Mouse (Mus musculus): ENCODE data around the gene Aven. TPM values are rescaled to one million over a fixed set of nuclear protein-coding genes. Genes with fewer than 3 reads are reported as not detected.
"Not testable (repeated sequence)": the region's sequence is repeated elsewhere in the genome, so short reads cannot be mapped to it uniquely, and the experiment has no call there.

Gene Aven
- polyA plus RNA-seq (2014; fragmentation: Nextera tagmentation; extraction: Ambion mirVana), result 6.0 and 8.3 TPM in 2 replicates

DNA sequence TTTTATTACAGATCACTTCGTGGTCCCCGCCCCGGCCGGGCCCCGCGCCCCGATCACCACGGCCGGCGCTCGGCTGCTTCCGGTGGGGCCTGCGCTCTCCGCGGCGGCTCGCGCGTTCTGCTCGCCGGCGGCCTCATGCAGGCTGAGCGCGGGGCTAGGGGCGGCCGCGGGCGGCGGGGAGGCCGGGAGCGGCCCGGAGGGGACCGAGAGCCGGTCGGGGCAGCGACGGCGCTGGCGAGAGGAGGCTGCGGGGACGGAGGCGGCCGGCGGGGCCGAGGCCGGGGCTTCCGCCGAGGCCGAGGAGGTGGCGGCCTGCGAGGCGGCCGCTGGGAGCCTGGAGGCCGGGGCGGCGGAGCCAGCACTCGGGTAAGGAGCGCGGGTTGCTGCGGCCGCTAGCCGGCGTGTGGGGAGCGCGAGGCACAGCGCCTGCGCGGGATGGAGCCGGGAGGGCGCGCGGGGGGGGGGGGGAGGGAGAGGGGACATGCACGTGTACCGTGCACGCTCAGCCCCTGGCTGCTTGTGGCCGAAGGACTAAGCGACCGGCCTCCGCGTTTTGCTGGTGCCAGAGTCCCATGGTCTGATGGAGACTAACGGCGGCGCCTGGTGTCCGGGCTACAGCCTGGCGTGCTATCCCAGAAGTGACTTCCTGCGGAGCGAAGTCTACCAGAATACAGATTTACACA is at the start of gene Aven:
Gene Aven (plus strand): TSS at position 109 of the 683 bp plus-strand sequence.
- H3K9ac ChIP-seq (ENCODE audit: low read length), result peak within 1 kb of the TSS; percentile 99
- H3K27ac ChIP-seq (replicated peaks in 1 of 2; ENCODE audit: control insufficient read depth in 1 of 2, insufficient read depth in 1 of 2, low read depth in 2 of 2, low read length in 2 of 2), result peak within 1 kb of the TSS; percentile 91 to 100
- peak within 1 kb of the TSS; percentile 85 for H3K4me2 ChIP-seq (ENCODE audit: low read length)
- WGBS, result under 1% methylated on average over 77 of the region's 87 CpGs
- H3K27me3 ChIP-seq (ENCODE audit: control insufficient read depth, insufficient read depth, low read length), result no peaks in the 10 kb centered on the region
- peak within 1 kb of the TSS; percentile 84 to 87 for H3K4me3 ChIP-seq (ENCODE audit: control insufficient read depth in 1 of 2, insufficient read depth in 1 of 2, low read depth in 1 of 2, low read length in 2 of 2)
- no peaks in the 10 kb centered on the region for H3K36me3 ChIP-seq (ENCODE audit: control insufficient read depth, insufficient read depth, low read length)
- no peaks in the 10 kb centered on the region for H3K9me3 ChIP-seq (ENCODE audit: control insufficient read depth, low read length)
- peaks cover 2 to 7% of the 10 kb centered on the region in 2 experiments; a peak in 1 of 4 replicates for H3K4me1 ChIP-seq (ENCODE audit: control insufficient read depth in 2 of 2, insufficient read depth in 2 of 2, low read length in 2 of 2)
- peak; percentile 94 for ATAC-seq (ENCODE audit: insufficient number of reproducible peaks, insufficient read depth, low FRiP score, low read depth)

DNA sequence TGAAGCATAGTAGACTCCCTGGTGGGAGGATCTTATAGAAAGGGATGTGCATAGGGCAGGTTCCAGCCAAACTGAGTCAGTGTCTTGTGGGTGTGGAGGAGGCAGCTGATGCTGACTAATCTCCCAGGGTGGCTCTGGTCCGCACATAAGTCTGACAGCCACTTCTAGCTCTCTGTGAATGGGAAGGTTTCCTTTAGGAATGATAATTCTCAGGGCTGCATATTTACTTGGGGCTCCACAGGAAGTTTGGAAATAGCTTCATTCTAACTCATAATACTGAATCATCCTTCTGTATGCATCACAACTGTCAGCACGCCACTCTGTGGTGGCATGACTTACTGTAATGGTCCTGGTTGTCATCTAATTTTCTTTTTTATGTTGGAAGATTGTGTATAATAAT is 49.3 kb upstream of the Aven start:
- Histone ChIP-seq H3K9ac (ENCODE audit: low read length) (no peak overlapping the region), H3K36me3 (ENCODE audit: control insufficient read depth, insufficient read depth, low read length) (no peaks in the 10 kb centered on the region), H3K4me2 (ENCODE audit: low read length) (no peak overlapping the region), H3K9me3 (ENCODE audit: control insufficient read depth, low read length) (no peaks in the 10 kb centered on the region), H3K27me3 (ENCODE audit: control insufficient read depth, insufficient read depth, low read length) (no peaks in the 10 kb centered on the region), H3K27ac (replicated peaks in 1 of 2; ENCODE audit: control insufficient read depth in 1 of 2, insufficient read depth in 1 of 2, low read depth in 2 of 2, low read length in 2 of 2) (no peak overlapping the region), H3K4me3 (ENCODE audit: control insufficient read depth in 1 of 2, insufficient read depth in 1 of 2, low read depth in 1 of 2, low read length in 2 of 2) (no peak overlapping the region), H3K4me1 (ENCODE audit: control insufficient read depth in 2 of 2, insufficient read depth in 2 of 2, low read length in 2 of 2) (no peaks in the 10 kb centered on the region)
- ATAC-seq (ENCODE audit: insufficient number of reproducible peaks, insufficient read depth, low FRiP score, low read depth), result no peak
- WGBS, result 58% methylated on average over 2 of the region's 2 CpGs

DNA sequence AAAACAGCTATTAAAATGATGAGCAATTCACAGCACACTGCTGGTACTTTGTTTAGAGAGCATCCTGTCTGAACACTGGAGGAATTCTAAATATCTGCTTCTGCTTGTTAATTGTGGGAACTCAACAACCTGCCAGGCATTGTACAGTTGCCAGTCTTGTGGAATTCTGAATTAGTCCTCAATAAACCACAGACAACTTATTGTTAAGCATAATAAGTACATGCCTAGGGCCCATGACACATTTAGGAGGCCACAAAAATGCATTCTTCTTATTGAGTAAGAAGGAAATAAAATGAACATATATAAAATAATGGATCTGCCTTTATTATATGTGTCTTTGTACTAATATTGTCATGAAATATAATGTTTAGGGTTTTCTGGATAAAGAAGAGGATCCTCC is 47.3 kb upstream of the Aven start:
- Histone ChIP-seq H3K4me3 (ENCODE audit: control insufficient read depth in 1 of 2, insufficient read depth in 1 of 2, low read depth in 1 of 2, low read length in 2 of 2) (no peak overlapping the region), H3K4me1 (ENCODE audit: control insufficient read depth in 2 of 2, insufficient read depth in 2 of 2, low read length in 2 of 2) (no peaks in the 10 kb centered on the region), H3K9ac (ENCODE audit: low read length) (no peak overlapping the region), H3K27me3 (ENCODE audit: control insufficient read depth, insufficient read depth, low read length) (no peaks in the 10 kb centered on the region), H3K36me3 (ENCODE audit: control insufficient read depth, insufficient read depth, low read length) (no peaks in the 10 kb centered on the region), H3K27ac (replicated peaks in 1 of 2; ENCODE audit: control insufficient read depth in 1 of 2, insufficient read depth in 1 of 2, low read depth in 2 of 2, low read length in 2 of 2) (no peak overlapping the region), H3K4me2 (ENCODE audit: low read length) (no peak overlapping the region), H3K9me3 (ENCODE audit: control insufficient read depth, low read length) (no peaks in the 10 kb centered on the region)
- no peak for ATAC-seq (ENCODE audit: insufficient number of reproducible peaks, insufficient read depth, low FRiP score, low read depth)

DNA sequence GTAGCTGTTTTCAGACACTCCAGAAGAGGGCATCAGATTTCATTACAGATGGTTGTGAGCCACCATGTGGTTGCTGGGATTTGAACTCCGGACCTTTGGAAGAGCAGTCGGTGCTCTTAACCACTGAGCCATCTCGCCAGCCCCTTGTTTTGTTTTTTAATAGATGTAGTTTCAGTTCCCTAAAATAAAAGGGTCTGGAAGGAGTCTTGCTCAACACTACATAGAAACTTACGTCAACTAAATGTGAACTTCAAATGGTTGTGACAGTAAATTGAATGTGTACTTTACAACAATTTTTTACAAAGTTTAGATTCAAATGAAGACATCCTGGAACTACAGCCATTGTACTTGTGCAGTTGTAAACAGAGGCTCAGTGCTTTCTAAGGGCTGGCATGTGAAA is 44.7 kb upstream of the Aven start:
- not testable (repeated sequence) for H3K9me3 ChIP-seq (ENCODE audit: control insufficient read depth, low read length); H3K27ac ChIP-seq (replicated peaks in 1 of 2; ENCODE audit: control insufficient read depth in 1 of 2, insufficient read depth in 1 of 2, low read depth in 2 of 2, low read length in 2 of 2); H3K4me1 ChIP-seq (ENCODE audit: control insufficient read depth in 2 of 2, insufficient read depth in 2 of 2, low read length in 2 of 2); H3K27me3 ChIP-seq (ENCODE audit: control insufficient read depth, insufficient read depth, low read length); H3K4me3 ChIP-seq (ENCODE audit: control insufficient read depth in 1 of 2, insufficient read depth in 1 of 2, low read depth in 1 of 2, low read length in 2 of 2); ATAC-seq (ENCODE audit: insufficient number of reproducible peaks, insufficient read depth, low FRiP score, low read depth); H3K36me3 ChIP-seq (ENCODE audit: control insufficient read depth, insufficient read depth, low read length); H3K4me2 ChIP-seq (ENCODE audit: low read length); H3K9ac ChIP-seq (ENCODE audit: low read length)
- WGBS, result 69% methylated on average over 4 of the region's 4 CpGs

DNA sequence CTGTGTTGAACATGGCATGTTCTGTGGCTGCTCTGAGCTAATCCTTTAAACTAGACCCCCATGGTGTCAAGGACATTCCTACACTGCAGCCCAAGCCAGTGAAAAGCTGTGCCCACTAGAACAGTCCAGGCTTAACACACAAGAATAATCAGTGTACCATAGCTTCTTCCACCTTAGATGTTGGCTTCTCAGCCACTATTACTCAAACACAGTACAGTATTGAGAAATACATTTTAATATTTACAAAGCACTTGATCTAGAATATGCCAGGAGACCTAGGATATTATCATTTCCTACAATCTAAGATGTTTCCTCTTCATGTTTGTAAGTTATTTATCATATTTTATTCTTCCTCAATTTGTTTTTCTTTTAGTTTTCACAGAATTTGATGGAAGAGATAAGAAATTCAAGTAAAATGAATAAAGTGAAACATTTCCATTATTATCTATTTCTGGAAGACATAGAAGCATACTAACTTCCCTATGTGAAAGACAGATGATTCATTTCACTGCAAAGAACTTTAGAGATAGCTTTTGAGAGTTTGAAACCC is 44.2 kb upstream of the Aven start:
- no peaks in the 10 kb centered on the region for H3K9me3 ChIP-seq (ENCODE audit: control insufficient read depth, low read length)
- H3K4me3 ChIP-seq (ENCODE audit: control insufficient read depth in 1 of 2, insufficient read depth in 1 of 2, low read depth in 1 of 2, low read length in 2 of 2), result no peak overlapping the region
- no peak overlapping the region for H3K4me2 ChIP-seq (ENCODE audit: low read length)

DNA sequence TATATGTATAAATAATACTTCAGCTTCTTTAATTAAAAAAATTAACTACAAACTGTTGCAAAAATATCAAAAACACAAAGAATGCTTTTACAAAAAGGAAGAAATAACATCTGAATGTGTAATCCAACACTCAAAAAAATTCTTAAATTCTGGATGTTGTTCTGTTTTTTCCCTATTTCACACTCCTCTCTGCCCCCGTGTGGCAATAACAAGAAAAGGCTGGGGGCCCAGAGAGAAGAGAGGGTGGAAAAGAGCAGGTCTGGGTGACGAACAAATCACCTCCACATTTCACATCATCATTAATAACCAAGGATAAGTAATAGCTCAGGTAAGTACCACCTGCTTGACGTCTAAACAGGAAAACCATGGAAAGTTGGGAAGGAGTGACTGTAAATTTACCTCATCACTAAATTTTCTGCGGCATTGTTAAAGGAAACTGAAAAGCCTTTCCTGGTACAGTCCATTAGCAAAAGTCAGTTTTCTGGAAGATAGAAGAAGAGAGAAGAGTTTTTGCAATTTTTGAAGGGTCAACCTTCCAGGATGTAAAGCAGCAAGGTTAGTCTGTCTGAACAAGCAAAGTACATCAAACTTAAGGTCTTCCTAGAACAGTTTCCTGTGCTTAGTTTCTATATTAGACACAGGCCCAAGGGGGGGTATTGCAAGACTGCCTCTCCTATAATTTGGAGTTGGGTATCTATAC is 43.0 kb upstream of the Aven start:
- 23% methylated on average over 4 of the region's 4 CpGs for WGBS
- ATAC-seq (ENCODE audit: insufficient number of reproducible peaks, insufficient read depth, low FRiP score, low read depth), result no peak

More for the DNA sequence above, 44.2 kb upstream of the Aven start:
- Histone ChIP-seq H3K4me1 (ENCODE audit: control insufficient read depth in 2 of 2, insufficient read depth in 2 of 2, low read length in 2 of 2) (no peaks in the 10 kb centered on the region), H3K27ac (replicated peaks in 1 of 2; ENCODE audit: control insufficient read depth in 1 of 2, insufficient read depth in 1 of 2, low read depth in 2 of 2, low read length in 2 of 2) (no peak overlapping the region), H3K36me3 (ENCODE audit: control insufficient read depth, insufficient read depth, low read length) (no peaks in the 10 kb centered on the region), H3K9ac (ENCODE audit: low read length) (no peak overlapping the region), H3K27me3 (ENCODE audit: control insufficient read depth, insufficient read depth, low read length) (no peaks in the 10 kb centered on the region)
- ATAC-seq (ENCODE audit: insufficient number of reproducible peaks, insufficient read depth, low FRiP score, low read depth), result no peak

DNA sequence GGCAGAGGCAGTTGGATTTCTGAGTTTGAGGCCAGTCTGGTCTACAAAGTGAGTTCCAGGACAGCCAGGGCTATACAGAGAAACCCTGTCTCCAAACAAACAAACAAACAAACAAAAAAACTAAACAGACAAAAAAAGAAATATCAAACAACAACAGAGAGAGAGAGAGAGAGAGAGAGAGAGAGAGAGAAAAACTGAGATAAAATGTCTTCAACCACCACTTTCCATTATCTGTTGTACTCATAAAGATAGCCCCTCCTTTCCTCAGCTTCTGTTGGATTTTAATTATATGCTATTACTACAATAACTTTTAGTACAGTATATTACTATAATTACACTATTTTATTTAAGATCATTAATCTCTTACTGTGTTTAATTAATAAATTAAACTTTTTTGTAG is 40.3 kb upstream of the Aven start:
- H3K36me3 ChIP-seq (ENCODE audit: control insufficient read depth, insufficient read depth, low read length); ATAC-seq (ENCODE audit: insufficient number of reproducible peaks, insufficient read depth, low FRiP score, low read depth); H3K9me3 ChIP-seq (ENCODE audit: control insufficient read depth, low read length): not testable (repeated sequence)

More for the DNA sequence above, 43.0 kb upstream of the Aven start:
- no peaks in the 10 kb centered on the region for H3K27me3 ChIP-seq (ENCODE audit: control insufficient read depth, insufficient read depth, low read length)
- H3K9me3 ChIP-seq (ENCODE audit: control insufficient read depth, low read length), result no peaks in the 10 kb centered on the region
- no peak overlapping the region for H3K4me2 ChIP-seq (ENCODE audit: low read length)
- peaks cover 0 to 3% of the 10 kb centered on the region in 2 experiments; a peak in 1 of 4 replicates for H3K4me1 ChIP-seq (ENCODE audit: control insufficient read depth in 2 of 2, insufficient read depth in 2 of 2, low read length in 2 of 2)
- no peak overlapping the region for H3K9ac ChIP-seq (ENCODE audit: low read length)
- H3K36me3 ChIP-seq (ENCODE audit: control insufficient read depth, insufficient read depth, low read length), result no peaks in the 10 kb centered on the region
- no peak overlapping the region for H3K4me3 ChIP-seq (ENCODE audit: control insufficient read depth in 1 of 2, insufficient read depth in 1 of 2, low read depth in 1 of 2, low read length in 2 of 2)
- no peak overlapping the region for H3K27ac ChIP-seq (replicated peaks in 1 of 2; ENCODE audit: control insufficient read depth in 1 of 2, insufficient read depth in 1 of 2, low read depth in 2 of 2, low read length in 2 of 2)

More for the DNA sequence above, 40.3 kb upstream of the Aven start:
- not testable (repeated sequence) for H3K9ac ChIP-seq (ENCODE audit: low read length); H3K4me3 ChIP-seq (ENCODE audit: control insufficient read depth in 1 of 2, insufficient read depth in 1 of 2, low read depth in 1 of 2, low read length in 2 of 2); H3K27ac ChIP-seq (replicated peaks in 1 of 2; ENCODE audit: control insufficient read depth in 1 of 2, insufficient read depth in 1 of 2, low read depth in 2 of 2, low read length in 2 of 2); H3K4me2 ChIP-seq (ENCODE audit: low read length); H3K27me3 ChIP-seq (ENCODE audit: control insufficient read depth, insufficient read depth, low read length)
- H3K4me1 ChIP-seq (ENCODE audit: control insufficient read depth in 2 of 2, insufficient read depth in 2 of 2, low read length in 2 of 2), result peaks cover 0 to 13% of the 10 kb centered on the region in 2 experiments; a peak in 2 of 4 replicates
